Mouse (Mus musculus) spleen, adult 2 months (tissue): Measurements from ENCODE around the gene Cep83. TPM values are rescaled to one million over a fixed set of nuclear protein-coding genes. Genes with fewer than 3 reads are reported as not detected.

Source experiments
- DNase-seq, 2 experiments: peaks; one replicate each; pipeline versions ENCODE4 v3.0.0 to v3.0.0-alpha.2; 2012 to 2021; ENCODE audit warnings: low spot score in 2 of 2, low read depth in 1 of 2
- H3K27ac ChIP-seq: fragments of 200-500 bp; 2 replicates; pipeline ENCODE4 v1.5.1; 2012; ENCODE audit warnings: low read length, inconsistent platforms; ENCODE audit not compliant: insufficient read depth
- H3K27me3 ChIP-seq: fragments of 200-500 bp; 2 replicates; pipeline ENCODE4 v1.6.1; 2012; ENCODE audit warnings: mild to moderate bottlenecking, moderate library complexity, low read length, inconsistent platforms; ENCODE audit not compliant: control insufficient read depth, insufficient read depth
- H3K36me3 ChIP-seq: fragments of 200-500 bp; 2 replicates; pipeline ENCODE4 v1.6.1; 2012; ENCODE audit warnings: mild to moderate bottlenecking, low read length, inconsistent platforms; ENCODE audit not compliant: control insufficient read depth, insufficient read depth
- H3K4me1 ChIP-seq: fragments of 200-500 bp; 2 replicates; pipeline ENCODE4 v1.6.1; 2011; ENCODE audit warnings: inconsistent platforms; ENCODE audit not compliant: control insufficient read depth, insufficient read depth, insufficient read length
- H3K4me3 ChIP-seq: fragments of 200-500 bp; 2 replicates; pipeline ENCODE4 v1.5.1; 2011; ENCODE audit warnings: mild to moderate bottlenecking, inconsistent platforms; ENCODE audit not compliant: insufficient read depth, insufficient read length; ENCODE audit errors: extremely low read depth
- CTCF ChIP-seq: fragments of 200-500 bp; IDR thresholded peaks from 2 replicates; pipeline ENCODE4 v1.5.1; 2011; ENCODE audit warnings: mild to moderate bottlenecking, inconsistent platforms; ENCODE audit not compliant: insufficient read depth, insufficient read length, insufficient replicate concordance; ENCODE audit errors: extremely low read depth
- POLR2A ChIP-seq: fragments of 200-500 bp; IDR thresholded peaks from 2 replicates; pipeline ENCODE4 v1.6.1; 2011; ENCODE audit warnings: low read depth, low read length, inconsistent platforms
- whole genome bisulfite sequencing: fragments of 180-500 bp; shearing (Covaris S2); methylation state at CpG from one replicate; pipeline ENCODE4 v1.1.7; 2018; 5-methylcytosine and 5-hydroxymethylcytosine counted together
- polyA plus RNA-seq: library from polyadenylated mRNA; depleted of rRNA; stranded (reverse); fragments of >200 nt; gene quantifications from 2 replicates; pipeline ENCODE4 v1.2.3, GENCODE M21; 2012

Gene Cep83
- polyA plus RNA-seq, 1 experiment: 2.0 TPM

DNA sequence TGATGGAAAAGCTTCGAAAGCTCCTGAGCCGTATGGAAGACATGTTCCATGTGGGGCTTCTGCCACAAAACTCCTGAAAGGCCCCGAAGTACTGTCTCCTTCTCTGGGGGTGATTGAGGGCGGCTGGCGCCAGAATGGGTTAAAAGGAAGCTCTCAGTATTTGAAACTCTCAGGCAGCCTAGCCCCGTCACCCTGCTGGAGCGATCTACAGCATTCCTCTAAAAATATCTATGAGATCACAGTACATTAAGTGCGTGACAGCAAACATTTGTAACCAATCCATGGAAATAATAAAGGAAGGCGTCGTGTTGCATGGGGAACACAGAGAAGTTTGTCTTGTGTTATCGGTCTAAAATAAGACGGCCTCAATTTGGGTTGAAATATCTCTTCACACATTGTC lies 138.0 kb downstream of the Cep83 start:
- H3K27ac ChIP-seq: peak overlapping the region; percentile 32; the same call in 1 of the 2 replicates
- DNase-seq: no peak
- no peaks in the 10 kb centered on the region for H3K27me3 ChIP-seq
- H3K4me1 ChIP-seq: peaks cover 34% of the 10 kb centered on the region
- no peak for TF ChIP-seq CTCF
- no peak for TF ChIP-seq POLR2A
- H3K4me3 ChIP-seq: no peak overlapping the region
- WGBS: 83% methylated on average over 12 of the region's 12 CpGs
- H3K36me3 ChIP-seq: peaks cover 2% of the 10 kb centered on the region; the same call in 1 of the 2 replicates

DNA sequence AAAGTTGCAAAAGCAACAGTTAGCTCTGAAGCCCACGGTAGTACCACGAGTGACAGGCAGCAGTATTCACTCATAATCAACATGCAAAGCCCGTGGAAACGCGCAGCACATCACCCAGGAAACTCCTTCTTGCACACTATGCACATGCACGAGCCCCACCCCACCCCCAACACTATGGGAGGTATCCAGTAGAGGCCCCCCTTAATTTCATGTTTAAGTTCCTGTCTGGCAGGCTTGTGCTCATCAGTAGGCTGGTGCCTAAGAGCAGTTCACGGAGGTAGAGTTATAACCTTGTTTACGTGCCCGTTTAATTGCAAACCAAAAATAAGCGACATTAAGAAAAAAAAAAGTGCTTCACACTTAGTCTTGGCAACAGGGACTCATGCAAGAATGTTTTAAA lies 138.9 kb downstream of the Cep83 start:
- H3K36me3 ChIP-seq: peaks cover 2% of the 10 kb centered on the region; the same call in 1 of the 2 replicates
- TF ChIP-seq POLR2A (no peak), CTCF (no peak)
- no peaks in the 10 kb centered on the region for H3K27me3 ChIP-seq
- H3K27ac ChIP-seq: peak overlapping the region; percentile 97
- peak overlapping the region; percentile 46; the same call in 1 of the 2 replicates for H3K4me3 ChIP-seq
- H3K4me1 ChIP-seq: peaks cover 37% of the 10 kb centered on the region
- peak in 1 of 2 experiments; percentile 36 for DNase-seq
- WGBS: 43% methylated on average over 10 of the region's 10 CpGs

DNA sequence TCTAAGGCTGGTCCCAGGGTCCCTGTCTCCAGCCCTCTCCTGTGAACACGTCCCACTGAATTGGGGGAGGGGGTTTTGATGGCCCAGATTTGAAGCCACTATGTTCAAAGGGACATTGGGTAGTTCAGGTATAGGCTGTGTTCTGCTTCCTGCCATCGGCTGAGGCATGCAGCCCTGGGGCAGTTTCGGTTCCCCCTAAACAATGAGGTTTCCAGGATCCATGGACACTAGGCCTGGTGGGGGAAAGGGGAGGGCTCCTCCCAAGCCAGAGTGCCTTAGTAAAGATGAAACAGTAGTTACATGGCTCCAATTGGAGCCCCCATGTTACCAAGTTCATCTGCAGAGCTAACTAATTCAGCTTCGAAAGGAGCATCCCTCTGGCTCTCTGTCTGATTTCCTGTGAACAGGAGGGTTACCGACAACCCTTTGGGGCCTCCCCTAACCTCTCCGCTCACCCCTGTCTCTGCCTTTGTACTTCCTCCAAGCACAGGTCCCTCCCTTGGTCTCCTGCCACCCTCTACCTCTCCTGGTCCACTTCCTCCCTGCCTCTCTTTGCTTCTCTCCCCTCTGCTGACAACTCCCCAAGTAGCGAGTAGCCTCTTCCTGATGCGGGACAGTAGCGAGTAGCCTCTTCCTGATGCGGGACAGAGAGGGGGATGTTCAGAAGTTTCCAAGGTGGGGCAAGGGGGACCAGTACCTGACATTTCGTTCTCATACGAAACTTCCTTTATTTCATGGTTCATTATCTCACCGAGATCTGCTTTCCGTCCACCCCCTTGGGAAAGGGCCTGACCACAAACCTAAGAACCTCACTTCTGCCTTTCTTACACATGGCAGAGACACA lies 139.7 kb downstream of the Cep83 start:
- TF ChIP-seq POLR2A: no peak
- no peak for TF ChIP-seq CTCF
- Histone ChIP-seq H3K27ac (peak overlapping the region; percentile 97), H3K36me3 (no peaks in the 10 kb centered on the region; the same call in 1 of the 2 replicates), H3K4me3 (peak overlapping the region; percentile 51), H3K27me3 (no peaks in the 10 kb centered on the region), H3K4me1 (peaks cover 37% of the 10 kb centered on the region)
- peak; percentile 76 to 88 for DNase-seq
- WGBS: 17% methylated on average over 14 of the region's 14 CpGs

DNA sequence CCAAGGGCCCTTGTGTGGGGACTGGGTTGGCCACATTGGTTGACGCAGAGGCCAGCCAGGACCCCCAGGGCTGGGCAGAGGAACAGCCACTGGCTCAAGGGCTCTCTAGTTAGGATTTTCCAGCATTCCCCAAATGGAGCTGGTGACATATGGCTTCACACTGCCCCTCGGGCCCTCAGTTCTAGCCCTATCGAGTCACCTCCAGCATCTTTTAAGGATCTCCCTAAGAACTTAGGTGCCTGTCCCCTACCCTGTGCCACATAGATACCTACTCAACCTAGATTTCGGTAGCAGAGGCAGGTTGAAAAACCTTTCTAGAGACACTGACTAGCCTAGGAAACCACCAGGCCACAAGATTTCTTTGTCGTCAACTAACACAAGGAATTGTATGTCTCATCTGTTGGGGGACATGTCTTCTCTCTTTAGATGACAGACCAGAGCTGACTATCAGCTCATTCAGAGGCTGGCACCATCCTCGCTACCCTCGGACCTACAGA lies 140.3 kb downstream of the Cep83 start:
- 47% methylated on average over 7 of the region's 7 CpGs for WGBS
- H3K36me3 ChIP-seq: no peaks in the 10 kb centered on the region; the same call in 1 of the 2 replicates
- H3K27ac ChIP-seq: peak overlapping the region; percentile 97

DNA sequence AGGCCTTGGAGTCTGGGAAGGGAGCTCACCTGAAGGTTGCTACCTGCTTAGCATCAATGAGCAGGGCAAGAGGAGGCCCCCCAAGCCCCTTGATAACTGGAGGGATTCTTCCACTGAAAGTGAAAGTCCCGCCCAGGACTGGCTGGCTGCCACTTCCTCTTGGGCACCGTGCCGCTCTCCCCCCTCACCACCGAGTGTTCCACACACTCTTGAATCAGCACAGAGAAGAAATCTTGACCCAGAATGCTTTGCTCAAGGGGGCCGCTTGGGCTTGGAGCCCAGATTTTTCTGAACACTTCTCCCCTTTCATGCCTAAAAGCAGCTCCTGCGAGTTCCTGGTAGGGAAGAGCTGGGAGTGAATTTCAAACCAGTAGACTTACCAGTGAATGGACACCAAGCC lies 141.0 kb downstream of the Cep83 start:
- Histone ChIP-seq H3K36me3 (no peaks in the 10 kb centered on the region; the same call in 1 of the 2 replicates), H3K4me1 (peaks cover 33% of the 10 kb centered on the region), H3K4me3 (peak overlapping the region; percentile 51; the same call in 1 of the 2 replicates), H3K27ac (peak overlapping the region; percentile 97), H3K27me3 (no peaks in the 10 kb centered on the region)
- WGBS: 1% methylated on average over 6 of the region's 6 CpGs
- DNase-seq: peak; percentile 68 to 90
- TF ChIP-seq CTCF (no peak), POLR2A (no peak)

More for the DNA sequence above, 140.3 kb downstream of the Cep83 start:
- Histone ChIP-seq H3K27me3 (no peaks in the 10 kb centered on the region), H3K4me3 (peak overlapping the region; percentile 51), H3K4me1 (peaks cover 37% of the 10 kb centered on the region)
- no peak for TF ChIP-seq POLR2A
- no peak for TF ChIP-seq CTCF
- no peak for DNase-seq

DNA sequence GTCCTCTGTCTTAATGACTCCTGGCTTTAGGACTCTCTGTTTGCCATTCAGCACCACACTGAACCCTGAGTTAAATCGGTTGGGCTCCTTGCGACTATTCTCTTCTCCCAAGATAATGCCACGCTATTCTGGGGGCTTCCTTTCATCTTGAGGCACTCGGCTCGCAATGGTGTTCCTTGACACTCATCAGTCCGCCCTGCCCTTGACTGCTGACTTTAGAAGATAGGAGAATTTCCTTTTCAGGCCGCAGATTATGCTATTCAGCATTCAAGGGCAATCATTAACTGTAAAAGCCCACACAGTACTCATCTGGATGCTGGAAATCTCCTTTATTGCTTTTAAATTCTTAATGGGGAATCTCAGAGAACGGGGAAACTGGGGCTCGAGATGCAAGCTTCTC lies 147.4 kb downstream of the Cep83 start:
- H3K27me3 ChIP-seq: no peaks in the 10 kb centered on the region
- no peak overlapping the region for H3K4me3 ChIP-seq
- H3K27ac ChIP-seq: no peak overlapping the region
- H3K36me3 ChIP-seq: no peaks in the 10 kb centered on the region
- no peak for DNase-seq
- WGBS: 94% methylated on average over 9 of the region's 9 CpGs
- TF ChIP-seq POLR2A (no peak), CTCF (no peak)
- H3K4me1 ChIP-seq: peaks cover 3% of the 10 kb centered on the region; the same call in 1 of the 2 replicates
